Mouse (Mus musculus) E14TG2a.4 (cell line): ENCODE data around the gene Crtc1.

ENCODE experiments used
- H3K27me3 ChIP-seq: 2 replicates; pipeline ENCODE4 v1.6.1; 2014; ENCODE audit warnings: low read length, control low read depth; ENCODE audit not compliant: insufficient read depth
- H3K36me3 ChIP-seq: 2 replicates; pipeline ENCODE4 v1.6.1; 2014; ENCODE audit warnings: low read length, control low read depth; ENCODE audit not compliant: insufficient read depth
- H3K4me1 ChIP-seq: replicated peaks from 2 replicates; pipeline ENCODE4 v1.6.1; 2014; ENCODE audit warnings: low read depth, low read length, control low read depth
- H3K4me3 ChIP-seq: replicated peaks from 2 replicates; pipeline ENCODE4 v1.5.1; 2014; ENCODE audit warnings: mild to moderate bottlenecking, low read length
- H3K9me3 ChIP-seq: 2 replicates; pipeline ENCODE4 v1.6.1; 2014; ENCODE audit warnings: low read length, control low read depth
- CTCF ChIP-seq: conservative IDR thresholded peaks from 2 replicates; pipeline ENCODE4 v1.5.1; 2014; ENCODE audit warnings: low read length
- NANOG ChIP-seq: IDR thresholded peaks from 2 replicates; pipeline ENCODE4 v1.6.1; 2014; ENCODE audit warnings: borderline replicate concordance, low read length, mixed read lengths
- POU5F1 ChIP-seq: IDR thresholded peaks from 2 replicates; pipeline ENCODE4 v1.6.1; 2014; ENCODE audit warnings: low read length, borderline replicate concordance

Crtc1 gene

DNA sequence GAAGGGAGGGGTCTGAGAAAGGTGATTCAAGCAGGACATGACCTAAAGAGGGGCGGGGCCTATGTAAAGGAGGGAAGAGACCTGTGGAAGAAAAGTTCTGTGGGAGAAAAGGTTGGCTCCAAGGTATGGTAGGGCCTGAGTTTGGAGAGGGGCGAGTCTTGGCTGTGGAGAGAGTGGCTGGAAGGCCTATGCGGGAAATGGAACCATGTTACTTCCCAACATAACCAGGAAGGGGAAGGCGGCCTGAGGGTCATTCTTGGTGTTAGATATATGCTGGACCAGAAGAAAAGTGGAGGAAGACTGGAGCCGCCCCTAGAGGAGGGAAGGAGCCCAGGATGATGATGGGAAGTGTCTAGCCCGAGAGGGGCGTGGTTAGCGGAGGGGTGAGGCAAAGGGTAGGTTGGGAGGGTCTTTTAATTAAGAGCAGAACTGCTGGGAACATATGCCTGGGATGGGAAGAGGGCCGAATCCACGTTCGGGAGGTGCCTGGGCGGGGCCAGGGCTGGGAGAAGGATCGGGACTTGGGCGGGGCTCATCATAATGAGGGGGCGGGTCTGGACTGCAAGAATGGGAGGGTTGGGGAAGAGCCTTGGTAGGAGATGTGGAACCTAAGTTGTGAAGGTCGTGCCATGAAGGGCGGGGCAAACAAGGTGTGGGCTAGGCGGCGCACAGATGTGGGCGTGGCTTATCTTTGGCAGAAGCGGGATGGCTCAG is 38.0 kb upstream of the Crtc1 start:
- Histone ChIP-seq H3K36me3 (peaks cover 7% of the 10 kb centered on the region), H3K4me3 (peak overlapping the region; percentile 96), H3K9me3 (no peaks in the 10 kb centered on the region), H3K27me3 (peaks cover 25% of the 10 kb centered on the region), H3K4me1 (peaks cover 37% of the 10 kb centered on the region)
- no peak for TF ChIP-seq POU5F1
- TF ChIP-seq CTCF, result no peak
- no peak for TF ChIP-seq NANOG

DNA sequence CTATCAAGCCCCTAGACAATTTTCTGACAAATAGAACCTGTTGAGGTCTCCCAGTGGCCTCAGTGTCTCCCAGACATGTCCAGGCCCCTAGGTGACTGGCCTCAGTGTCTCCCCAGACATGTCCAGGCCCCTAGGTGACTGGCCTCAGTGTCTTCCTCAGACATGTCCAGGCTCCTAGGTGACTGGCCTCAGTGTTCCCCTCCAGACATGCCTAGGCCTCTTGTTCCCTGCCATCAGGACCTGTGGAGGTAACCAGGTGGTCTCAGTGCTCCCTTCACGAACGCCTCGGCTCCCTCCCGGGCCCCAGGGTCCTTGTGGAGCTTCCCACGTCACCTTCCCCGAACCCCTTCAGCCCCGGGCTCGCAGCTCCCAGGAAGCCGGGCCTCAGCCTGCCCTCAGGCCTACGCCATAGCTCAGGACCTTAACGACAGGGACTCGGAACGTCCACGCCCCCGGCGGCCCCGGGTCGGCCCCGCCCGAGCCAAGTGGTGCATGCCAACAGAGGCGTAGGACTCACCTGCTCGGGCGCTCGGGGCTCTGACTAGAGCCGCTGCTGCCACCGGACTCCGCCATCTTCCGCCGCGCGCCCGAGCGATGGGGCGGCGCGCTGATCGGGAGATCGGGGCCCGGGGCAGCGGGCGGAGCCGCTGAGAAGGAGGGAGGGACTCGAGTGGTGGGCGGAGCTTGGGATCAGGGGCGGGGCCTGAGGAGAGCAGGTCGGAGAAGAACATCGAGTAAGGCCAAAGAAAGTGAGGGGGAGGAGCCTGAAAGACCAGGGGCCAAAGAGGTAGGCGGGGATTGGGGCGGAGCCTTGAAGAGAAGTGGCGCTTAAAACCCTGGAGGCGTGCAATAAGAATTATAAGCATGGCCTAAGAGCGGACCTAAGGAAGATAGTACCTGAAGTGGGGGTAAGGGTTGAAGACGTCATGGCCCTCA is 37.2 kb upstream of the Crtc1 start, which contains the start of gene Klhl26:
Gene Klhl26 (minus strand): TSS at position 636 of the 936 bp plus-strand sequence.
- TF ChIP-seq CTCF (no peak), POU5F1 (no peak), NANOG (no peak)
- Histone ChIP-seq H3K9me3 (no peaks in the 10 kb centered on the region), H3K4me3 (peak within 1 kb of the TSS; percentile 96), H3K27me3 (peaks cover 16% of the 10 kb centered on the region), H3K36me3 (peaks cover 7% of the 10 kb centered on the region), H3K4me1 (peaks cover 38% of the 10 kb centered on the region)

DNA sequence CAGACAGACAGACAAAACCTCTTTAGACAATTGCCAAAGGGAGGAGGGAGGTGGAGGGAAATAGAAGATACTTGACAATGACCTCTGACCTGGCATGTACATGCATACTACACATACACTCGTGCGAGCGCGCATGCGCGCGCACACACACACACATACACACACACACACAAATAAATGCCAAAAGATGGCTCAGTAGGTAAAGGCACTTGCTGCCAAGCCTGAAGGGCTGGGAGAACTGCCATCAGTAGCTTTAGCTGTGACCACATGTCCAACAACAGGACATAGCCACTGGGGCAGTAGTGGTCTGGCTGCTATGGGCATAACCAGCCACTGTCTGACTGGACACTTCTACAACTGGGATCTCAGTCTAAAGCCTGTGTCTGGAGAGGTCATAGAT is 32.5 kb upstream of the Crtc1 start:
- Histone ChIP-seq H3K4me1 (peaks cover 46% of the 10 kb centered on the region), H3K36me3 (peaks cover 37% of the 10 kb centered on the region), H3K4me3 (no peak overlapping the region), H3K9me3 (no peaks in the 10 kb centered on the region), H3K27me3 (no peaks in the 10 kb centered on the region)
- TF ChIP-seq CTCF (no peak), NANOG (no peak), POU5F1 (no peak)

DNA sequence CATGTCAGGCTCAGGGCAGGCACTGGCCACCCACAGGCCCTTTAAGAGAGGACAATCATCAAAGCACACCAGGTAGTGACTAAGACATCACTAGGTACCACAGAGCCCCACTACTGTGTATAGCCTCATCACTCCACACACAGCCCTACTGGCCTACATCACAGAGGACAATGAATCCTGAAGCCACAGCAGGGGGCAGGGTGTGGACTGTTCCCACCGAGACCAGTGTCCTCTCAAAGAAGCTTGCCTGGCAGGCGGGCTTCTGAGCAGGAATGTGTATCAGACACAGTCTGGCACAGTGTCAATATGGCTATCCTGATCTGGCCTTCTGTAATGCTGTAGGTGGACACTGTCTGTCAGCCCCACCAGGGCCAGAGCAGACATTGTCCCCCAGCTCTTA is 30.6 kb upstream of the Crtc1 start:
- peaks cover 44% of the 10 kb centered on the region for H3K4me1 ChIP-seq
- H3K36me3 ChIP-seq, result peaks cover 46% of the 10 kb centered on the region
- H3K9me3 ChIP-seq, result no peaks in the 10 kb centered on the region
- no peak overlapping the region for H3K4me3 ChIP-seq
- no peaks in the 10 kb centered on the region for H3K27me3 ChIP-seq
- TF ChIP-seq POU5F1 (no peak), CTCF (no peak), NANOG (no peak)

DNA sequence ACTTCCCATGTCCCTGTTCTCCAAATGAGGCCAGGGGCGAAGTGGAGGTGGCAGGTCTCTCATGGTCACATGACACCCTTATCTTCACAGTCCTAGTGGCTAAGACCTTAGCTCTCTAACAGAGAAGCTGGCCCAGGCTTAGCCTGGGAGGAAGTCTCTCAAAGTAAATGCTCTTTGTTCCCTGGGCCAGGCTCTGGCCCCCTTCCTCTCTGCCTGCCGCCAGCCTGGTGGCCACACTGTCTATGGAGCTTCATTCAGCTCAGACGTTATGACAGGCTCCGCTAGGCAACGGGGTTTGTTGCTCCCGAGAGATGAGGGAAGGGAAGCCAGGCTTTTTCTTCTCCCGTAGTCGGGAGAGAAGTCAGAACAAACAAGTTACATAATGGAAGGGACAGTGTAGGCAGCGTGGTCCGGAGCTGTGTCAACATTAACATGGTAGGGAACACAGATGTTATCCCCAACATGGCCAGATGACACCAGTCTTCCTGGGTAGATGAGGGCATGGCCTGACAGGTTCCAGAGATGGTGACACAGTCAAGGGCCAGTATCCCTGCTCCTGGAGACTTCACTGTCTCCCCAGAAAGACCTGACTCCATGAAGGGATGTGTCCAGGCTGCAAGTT is 30.0 kb upstream of the Crtc1 start:
- TF ChIP-seq NANOG (no peak), CTCF (no peak), POU5F1 (no peak)

DNA sequence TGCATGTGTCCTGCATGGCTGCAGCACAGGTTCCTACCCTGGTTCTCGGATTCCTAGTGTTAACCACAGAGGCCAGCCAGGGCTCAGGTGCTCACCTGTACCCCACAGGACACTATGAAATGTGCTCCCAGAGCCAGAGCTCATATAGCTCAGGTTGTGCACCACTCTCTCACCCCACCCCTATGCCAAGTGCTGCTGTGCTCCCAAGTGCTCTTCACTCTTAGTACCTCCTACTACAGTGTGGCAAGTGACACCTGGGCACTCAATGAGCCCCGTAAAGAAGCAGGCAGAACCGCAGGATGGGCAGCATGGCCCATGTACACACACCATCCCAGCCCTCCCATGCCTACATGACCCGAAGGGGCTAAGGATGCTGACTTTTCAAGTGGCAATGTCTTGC is 29.4 kb upstream of the Crtc1 start:
- TF ChIP-seq CTCF (no peak), POU5F1 (no peak), NANOG (no peak)
- Histone ChIP-seq H3K9me3 (no peaks in the 10 kb centered on the region), H3K4me3 (no peak overlapping the region)

More for the DNA sequence above, 30.0 kb upstream of the Crtc1 start:
- Histone ChIP-seq H3K27me3 (no peaks in the 10 kb centered on the region), H3K9me3 (no peaks in the 10 kb centered on the region), H3K36me3 (peaks cover 50% of the 10 kb centered on the region), H3K4me3 (no peak overlapping the region), H3K4me1 (peaks cover 44% of the 10 kb centered on the region)

DNA sequence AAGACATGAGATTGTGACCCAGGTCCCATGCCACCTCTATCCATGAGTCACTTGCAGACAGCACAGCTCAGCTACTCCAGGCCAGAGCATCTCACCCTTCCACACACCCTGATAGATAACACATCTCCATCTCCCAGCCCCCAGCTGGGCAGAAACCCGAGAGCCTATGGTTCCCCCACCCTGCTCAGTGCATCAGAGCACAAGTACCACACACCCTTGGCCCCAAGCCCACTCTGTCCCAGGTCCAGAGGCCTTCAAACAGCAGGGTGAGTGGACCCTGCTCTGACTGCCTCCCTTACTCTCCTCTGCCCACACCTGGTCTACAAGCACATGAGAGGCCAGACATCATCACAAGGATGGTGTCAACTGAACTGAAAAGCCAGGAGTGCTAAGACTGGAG is 28.5 kb upstream of the Crtc1 start:
- H3K27me3 ChIP-seq, result no peaks in the 10 kb centered on the region
- H3K4me3 ChIP-seq, result no peak overlapping the region
- no peaks in the 10 kb centered on the region for H3K9me3 ChIP-seq
- TF ChIP-seq POU5F1 (no peak), CTCF (no peak)
- H3K36me3 ChIP-seq, result peaks cover 50% of the 10 kb centered on the region
- H3K4me1 ChIP-seq, result peaks cover 44% of the 10 kb centered on the region

More for the DNA sequence above, 29.4 kb upstream of the Crtc1 start:
- Histone ChIP-seq H3K36me3 (peaks cover 50% of the 10 kb centered on the region), H3K4me1 (peaks cover 44% of the 10 kb centered on the region), H3K27me3 (no peaks in the 10 kb centered on the region)

DNA sequence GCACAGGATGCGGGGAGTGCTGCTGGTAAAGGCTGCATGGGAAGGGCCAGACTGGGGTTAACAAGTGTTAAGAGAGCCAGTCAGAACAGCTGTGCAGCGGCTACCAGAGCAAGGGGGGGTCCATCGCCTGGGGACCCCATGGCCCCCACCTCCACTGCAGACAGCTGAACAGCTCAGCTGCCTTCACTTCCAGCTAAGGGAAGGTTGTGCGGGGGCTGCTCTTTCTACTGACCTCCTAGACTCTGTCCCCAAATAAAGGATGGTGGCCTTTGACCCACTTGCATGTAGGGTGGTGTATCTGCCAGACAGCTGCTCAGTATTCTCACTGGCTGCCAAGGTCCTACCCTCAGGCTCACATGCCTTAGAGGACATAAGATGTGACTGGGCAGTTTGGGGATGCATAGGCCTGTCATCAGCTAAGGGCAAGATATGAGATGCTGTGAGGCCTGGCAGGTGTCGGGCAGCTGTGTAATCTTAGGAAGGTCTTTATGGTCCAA is 27.9 kb upstream of the Crtc1 start:
- H3K36me3 ChIP-seq, result peaks cover 50% of the 10 kb centered on the region
- H3K4me3 ChIP-seq, result peak overlapping the region; percentile 35; the same call in 1 of the 2 replicates
- H3K27me3 ChIP-seq, result no peaks in the 10 kb centered on the region
- TF ChIP-seq NANOG (no peak), CTCF (no peak), POU5F1 (no peak)
- peaks cover 39% of the 10 kb centered on the region for H3K4me1 ChIP-seq
- no peaks in the 10 kb centered on the region for H3K9me3 ChIP-seq
